Mouse (Mus musculus) heart, postnatal 0 days (tissue): ENCODE measurements at regions not wholly inside any gene's neighbourhood (a gene's known extent, or its start where the extent isn't known, plus 50 kb on each side); places are given as distances from the start of the nearest gene placed in this dataset.

Experiments used
- ATAC-seq: fragments of 200-750 bp; cut with Nextera tagmentation; 2 replicates; pipeline ENCODE4 v1.8.0; 2017; ENCODE audit warnings: low read depth, moderate number of reproducible peaks, moderate library complexity; ENCODE audit not compliant: insufficient read depth
- DNase-seq: peaks from one replicate; pipeline ENCODE4 v3.0.0-alpha.2; 2016; ENCODE audit warnings: low spot score
- H3K27ac ChIP-seq: fragments of 300-500 bp; sonication (generic); 2 replicates; pipeline ENCODE4 v1.5.1; 2014; ENCODE audit warnings: low read depth, mild to moderate bottlenecking
- H3K27me3 ChIP-seq: fragments of 300-500 bp; sonication (generic); 2 replicates; pipeline ENCODE4 v1.6.1; 2014; ENCODE audit warnings: low read length, mixed read lengths; ENCODE audit not compliant: control insufficient read depth, insufficient read depth
- H3K36me3 ChIP-seq: fragments of 300-500 bp; sonication (generic); replicated peaks from 2 replicates; pipeline ENCODE4 v1.6.1; 2014; ENCODE audit warnings: low read length, mixed read lengths; ENCODE audit not compliant: control insufficient read depth, insufficient read depth
- H3K4me1 ChIP-seq: fragments of 300-500 bp; sonication (generic); 2 replicates; pipeline ENCODE4 v1.6.1; 2014; ENCODE audit warnings: antibody characterized with exemption; ENCODE audit not compliant: control insufficient read depth, insufficient read depth
- H3K4me2 ChIP-seq: fragments of 300-500 bp; sonication (generic); 2 replicates; pipeline ENCODE4 v1.6.1; 2014; ENCODE audit warnings: low read depth, mild to moderate bottlenecking, low read length, moderate library complexity
- H3K4me3 ChIP-seq: fragments of 300-500 bp; sonication (generic); 2 replicates; pipeline ENCODE4 v1.5.1; 2014; ENCODE audit warnings: low read depth, low read length
- H3K9ac ChIP-seq: fragments of 300-500 bp; sonication (generic); replicated peaks from 2 replicates; pipeline ENCODE4 v1.6.1; 2014; ENCODE audit warnings: low read depth, low read length, mixed read lengths
- H3K9me3 ChIP-seq: fragments of 300-500 bp; sonication (generic); replicated peaks from 2 replicates; pipeline ENCODE4 v1.6.1; 2016; ENCODE audit warnings: low read length; ENCODE audit not compliant: control insufficient read depth
- CTCF ChIP-seq: IDR thresholded peaks from 2 replicates; pipeline ENCODE4 v1.5.1; 2016; ENCODE audit warnings: antibody characterized with exemption, control low read depth, low read depth
- EP300 ChIP-seq: IDR thresholded peaks from 2 replicates; pipeline ENCODE4 v1.6.1; 2016; ENCODE audit warnings: antibody characterized with exemption, low read depth
- whole genome bisulfite sequencing: fragments of 180-500 bp; shearing (Covaris S2); extraction: QIAGEN DNeasy Blood & Tissue Kit; methylation state at CpG from one replicate; pipeline ENCODE4 v1.1.7; 2014; 5-methylcytosine and 5-hydroxymethylcytosine counted together

GRCm38 (mm10) chr5:149842491-149842890, 164.5 kb downstream of the B3glct start:
- Histone ChIP-seq H3K9me3 (no peaks in the 10 kb centered on the region), H3K27ac (no peak overlapping the region), H3K4me2 (no peak overlapping the region), H3K4me1 (no peaks in the 10 kb centered on the region), H3K9ac (no peak overlapping the region), H3K36me3 (no peaks in the 10 kb centered on the region), H3K4me3 (no peak overlapping the region), H3K27me3 (no peaks in the 10 kb centered on the region)
- 54% methylated on average over 6 of the region's 6 CpGs for WGBS
- ATAC-seq (no peak), DNase-seq (no peak)
- TF ChIP-seq CTCF (no peak), EP300 (no peak)

GRCm38 (mm10) chr5:149843310-149843709, 165.3 kb downstream of the B3glct start:
- no peaks in the 10 kb centered on the region for H3K9me3 ChIP-seq
- ATAC-seq: no peak
- no peak for TF ChIP-seq CTCF
- TF ChIP-seq EP300: no peak
- H3K36me3 ChIP-seq: no peaks in the 10 kb centered on the region
- H3K9ac ChIP-seq: no peak overlapping the region
- H3K27me3 ChIP-seq: no peaks in the 10 kb centered on the region
- DNase-seq: no peak
- 47% methylated on average over 7 of the region's 7 CpGs for WGBS
- no peaks in the 10 kb centered on the region for H3K4me1 ChIP-seq
- no peak overlapping the region for H3K4me3 ChIP-seq
- H3K4me2 ChIP-seq: no peak overlapping the region
- H3K27ac ChIP-seq: no peak overlapping the region

DNA sequence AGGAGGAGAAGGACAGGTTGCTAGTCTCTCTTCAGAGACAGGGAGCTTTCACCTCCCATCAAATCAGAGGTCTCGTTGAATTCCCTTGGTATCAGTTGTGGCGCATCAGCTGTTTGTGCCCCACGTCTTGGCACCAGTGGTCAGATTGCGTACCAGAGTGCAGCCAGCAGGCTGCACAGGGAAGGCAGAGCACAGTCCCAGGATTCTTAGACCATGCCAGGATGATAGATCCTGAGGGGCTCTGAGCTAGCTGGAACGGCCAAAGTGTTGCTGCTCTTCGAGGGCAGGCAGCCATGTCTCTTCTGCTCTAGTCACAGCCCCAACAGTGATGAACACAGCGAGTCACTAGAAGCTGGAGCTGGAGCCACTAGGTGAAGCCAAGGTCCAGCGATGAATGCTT, 167.2 kb downstream of the B3glct start:
- ATAC-seq (no peak), DNase-seq (no peak)
- H3K27ac ChIP-seq: no peak overlapping the region
- no peaks in the 10 kb centered on the region for H3K27me3 ChIP-seq
- 71% methylated on average over 8 of the region's 8 CpGs for WGBS
- H3K36me3 ChIP-seq: no peaks in the 10 kb centered on the region
- H3K4me2 ChIP-seq: no peak overlapping the region
- no peak overlapping the region for H3K4me3 ChIP-seq
- H3K9ac ChIP-seq: no peak overlapping the region
- no peak for TF ChIP-seq EP300
- TF ChIP-seq CTCF: no peak
- no peaks in the 10 kb centered on the region for H3K4me1 ChIP-seq
- no peaks in the 10 kb centered on the region for H3K9me3 ChIP-seq

- no peak overlapping the region for H3K27ac ChIP-seq
- no peak overlapping the region for H3K4me3 ChIP-seq
- H3K9ac ChIP-seq: no peak overlapping the region
- no peak overlapping the region for H3K4me2 ChIP-seq
- no peaks in the 10 kb centered on the region for H3K9me3 ChIP-seq
- H3K36me3 ChIP-seq: no peaks in the 10 kb centered on the region
- H3K4me1 ChIP-seq: peaks cover 4% of the 10 kb centered on the region; the same call in 1 of the 2 replicates
- TF ChIP-seq EP300: no peak
- TF ChIP-seq CTCF: no peak
- ATAC-seq: no peak
- WGBS: 79% methylated on average over 3 of the region's 3 CpGs
- no peak for DNase-seq
- 0 out of 2 replicates have a peak, but pooled peaks cover 2% of the 10 kb centered on the region for H3K27me3 ChIP-seq
Measured at GRCm38 (mm10) chr5:149848465-149848864, 170.0 kb upstream of the Rxfp2 start.

GRCm38 (mm10) chr5:149851011-149851410, 167.5 kb upstream of the Rxfp2 start:
- TF ChIP-seq CTCF: peak; percentile 76
- TF ChIP-seq EP300: no peak
- Histone ChIP-seq H3K27ac (no peak overlapping the region), H3K27me3 (0 out of 2 replicates have a peak, but pooled peaks cover 3% of the 10 kb centered on the region), H3K4me1 (peaks cover 4% of the 10 kb centered on the region; the same call in 1 of the 2 replicates), H3K9me3 (no peaks in the 10 kb centered on the region), H3K4me2 (no peak overlapping the region), H3K36me3 (no peaks in the 10 kb centered on the region), H3K4me3 (no peak overlapping the region), H3K9ac (no peak overlapping the region)
- ATAC-seq (no peak), DNase-seq (peak; percentile 72)
- WGBS: 14% methylated on average over 9 of the region's 9 CpGs

GRCm38 (mm10) chr5:149852516-149852915, 166.0 kb upstream of the Rxfp2 start:
- WGBS: 18% methylated on average over 16 of the region's 16 CpGs
- Histone ChIP-seq H3K9ac (no peak overlapping the region), H3K4me3 (peak overlapping the region; percentile 7; the same call in 1 of the 2 replicates), H3K4me1 (peaks cover 4% of the 10 kb centered on the region; the same call in 1 of the 2 replicates), H3K9me3 (no peaks in the 10 kb centered on the region), H3K27me3 (0 out of 2 replicates have a peak, but pooled peaks cover 3% of the 10 kb centered on the region), H3K4me2 (peak overlapping the region; percentile 49), H3K36me3 (no peaks in the 10 kb centered on the region), H3K27ac (no peak overlapping the region)
- no peak for TF ChIP-seq CTCF
- TF ChIP-seq EP300: no peak
- DNase-seq: no peak
- no peak for ATAC-seq
